Mouse (Mus musculus) kidney, postnatal 25 days (tissue): ENCODE measurements at regions not wholly inside any gene's neighbourhood (a gene's known extent, or its start where the extent isn't known, plus 50 kb on each side); places are given as distances from the start of the nearest gene placed in this dataset.

ENCODE experiments used
- DNase-seq, 2 experiments: peaks; one replicate each; pipeline ENCODE4 v3.0.0; 2021; ENCODE audit warnings: mixed read lengths in 2 of 2

DNA sequence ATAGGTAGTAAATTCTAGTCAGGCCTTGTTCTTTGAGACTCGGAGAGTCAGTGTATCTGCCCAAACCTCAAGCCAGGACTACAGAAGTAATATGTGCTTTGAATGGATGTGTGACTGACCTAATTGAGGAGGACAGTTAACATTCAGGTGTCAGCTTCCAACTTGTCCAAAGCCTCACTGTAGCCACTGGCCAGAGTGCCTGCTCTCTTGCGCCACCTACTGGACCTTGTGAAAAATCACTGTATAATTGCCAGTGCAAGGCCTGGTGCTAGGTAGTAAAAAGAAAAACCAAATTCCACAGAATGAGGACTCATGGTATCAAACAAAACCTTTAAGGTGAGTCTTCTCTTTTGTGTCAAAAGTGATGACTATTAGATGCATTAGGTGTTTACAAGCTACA lies 933.6 kb upstream of the Lrrc6 start:
- peak; percentile 53 to 67 for DNase-seq

DNA sequence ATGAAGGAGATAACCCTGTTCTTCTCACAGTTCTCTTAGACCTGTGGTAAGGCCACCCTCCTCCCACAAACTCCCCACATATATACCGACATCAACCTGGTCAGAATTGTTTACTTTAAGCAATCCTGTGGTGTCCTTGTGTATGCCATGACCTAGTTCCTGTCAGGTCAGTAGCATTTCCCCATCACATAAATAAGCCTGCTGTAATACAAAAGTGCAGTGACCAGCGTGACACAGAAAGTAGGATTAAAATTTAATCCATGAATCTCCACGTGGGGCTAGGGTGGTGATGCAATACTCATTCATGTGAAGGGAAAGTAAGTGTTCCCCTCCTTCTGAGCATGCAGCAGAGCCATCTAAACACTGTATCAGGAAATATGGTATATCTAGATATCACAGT lies 923.2 kb upstream of the Lrrc6 start:
- DNase-seq = no peak

DNA sequence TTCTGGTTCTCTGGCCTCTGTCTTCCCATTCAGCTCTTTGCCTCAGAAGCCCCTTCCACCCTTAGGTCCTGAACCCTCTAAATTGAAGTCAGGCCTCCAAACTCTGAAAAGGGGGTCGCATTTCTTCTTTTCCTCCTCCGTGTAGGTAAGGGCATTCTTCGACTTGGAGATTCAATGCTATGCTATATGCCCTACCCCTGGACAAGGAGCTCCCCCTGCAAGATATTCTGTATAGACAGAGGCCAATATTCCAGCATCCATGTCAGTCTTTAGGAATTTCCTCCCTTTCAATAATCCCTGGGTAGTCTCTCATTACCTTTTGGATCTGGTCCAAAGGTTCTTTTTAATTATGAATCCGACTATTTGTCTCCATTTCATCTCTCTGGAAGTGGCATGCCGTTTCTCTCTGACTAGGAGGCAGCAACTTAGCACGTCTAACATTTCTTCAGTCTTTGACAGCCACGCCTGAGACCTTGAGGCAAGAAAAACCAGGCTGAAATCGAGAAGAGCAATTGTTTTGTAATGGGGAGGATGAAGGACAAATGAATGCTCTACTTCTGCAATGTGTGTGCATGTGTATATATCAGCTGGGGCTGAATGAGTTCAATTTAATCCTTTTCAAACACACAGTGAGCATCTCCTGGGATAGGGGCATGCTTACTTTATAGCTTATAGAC lies 921.7 kb upstream of the Lrrc6 start:
- DNase-seq = no peak

DNA sequence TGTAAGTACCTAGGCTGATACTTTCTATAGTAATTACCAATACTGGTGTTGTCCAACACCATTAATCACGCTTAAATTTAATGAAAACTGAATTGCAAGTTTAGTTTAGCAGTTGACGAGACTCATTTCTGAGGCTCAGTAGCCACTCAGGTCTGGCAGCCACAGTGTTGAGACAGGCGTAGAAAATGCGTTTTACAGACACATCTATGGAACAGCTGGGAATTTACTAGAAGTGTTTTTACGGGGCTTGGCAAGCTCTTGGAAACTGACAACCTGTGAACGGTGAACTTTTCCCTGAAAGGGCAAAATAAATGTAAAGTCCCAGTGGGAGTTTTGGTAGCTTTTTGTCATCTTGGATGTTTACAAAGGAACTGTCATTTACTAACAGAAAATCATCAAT lies 920.1 kb upstream of the Lrrc6 start:
- DNase-seq = no peak

DNA sequence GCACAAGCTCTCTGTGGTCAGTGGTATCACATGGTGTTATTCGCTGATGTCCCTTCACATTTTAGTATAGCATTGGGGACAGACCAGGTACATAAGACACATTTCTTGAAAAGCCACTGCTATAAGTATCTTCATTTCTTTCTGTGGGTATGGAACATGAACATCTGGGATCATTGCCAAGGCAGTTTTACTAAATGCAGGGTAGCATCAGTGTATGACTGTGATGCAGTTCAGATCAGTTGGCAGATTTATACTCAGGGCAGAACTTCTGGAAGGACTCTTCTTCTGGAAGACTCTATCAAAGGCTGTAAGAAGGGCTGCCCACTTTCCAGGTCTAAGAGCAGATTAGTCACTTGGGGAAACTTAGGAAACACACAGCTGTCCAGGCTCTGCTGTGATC lies 919.0 kb upstream of the Lrrc6 start:
- DNase-seq = no peak

DNA sequence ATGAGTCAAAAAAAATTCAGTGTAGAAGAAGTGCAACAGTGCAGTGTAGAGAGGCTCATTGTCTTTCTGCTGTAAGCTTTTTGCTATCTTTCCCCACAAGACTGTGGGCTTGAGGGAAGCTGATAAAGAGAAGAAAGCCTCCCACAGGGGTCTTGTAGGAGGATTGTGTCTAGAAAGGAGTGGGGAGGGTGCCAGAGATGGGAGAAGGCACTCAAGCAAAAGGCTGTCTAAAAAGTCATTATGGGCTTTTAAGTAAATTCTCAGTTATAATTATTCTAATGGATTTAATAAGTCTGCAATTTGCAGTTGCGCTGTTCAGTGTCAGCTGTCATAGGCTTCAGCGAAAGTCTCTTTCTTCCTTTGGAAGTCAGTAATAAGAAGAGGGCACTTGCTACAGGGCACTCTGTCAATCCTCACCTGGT lies 917.0 kb upstream of the Lrrc6 start:
- DNase-seq = no peak

DNA sequence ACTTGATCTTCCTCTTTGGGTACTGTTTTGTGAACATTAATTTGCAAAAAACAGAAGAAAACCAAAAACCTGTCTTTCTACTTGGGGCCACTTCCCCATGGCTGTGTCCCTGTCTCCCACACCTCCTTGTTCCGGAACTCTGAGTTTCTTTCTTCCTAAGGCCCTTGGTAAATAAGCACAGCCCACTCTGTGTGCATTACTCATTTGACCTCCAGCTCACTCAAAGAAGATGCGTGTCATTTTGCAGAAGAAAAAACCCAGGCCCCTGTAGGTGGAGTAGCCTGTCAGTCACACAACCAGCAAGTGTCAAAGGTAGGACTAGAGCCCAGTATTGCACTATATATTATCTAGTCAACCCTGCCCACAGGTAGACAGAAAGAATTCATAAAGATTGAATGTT lies 915.1 kb upstream of the Lrrc6 start:
- no peak for DNase-seq

DNA sequence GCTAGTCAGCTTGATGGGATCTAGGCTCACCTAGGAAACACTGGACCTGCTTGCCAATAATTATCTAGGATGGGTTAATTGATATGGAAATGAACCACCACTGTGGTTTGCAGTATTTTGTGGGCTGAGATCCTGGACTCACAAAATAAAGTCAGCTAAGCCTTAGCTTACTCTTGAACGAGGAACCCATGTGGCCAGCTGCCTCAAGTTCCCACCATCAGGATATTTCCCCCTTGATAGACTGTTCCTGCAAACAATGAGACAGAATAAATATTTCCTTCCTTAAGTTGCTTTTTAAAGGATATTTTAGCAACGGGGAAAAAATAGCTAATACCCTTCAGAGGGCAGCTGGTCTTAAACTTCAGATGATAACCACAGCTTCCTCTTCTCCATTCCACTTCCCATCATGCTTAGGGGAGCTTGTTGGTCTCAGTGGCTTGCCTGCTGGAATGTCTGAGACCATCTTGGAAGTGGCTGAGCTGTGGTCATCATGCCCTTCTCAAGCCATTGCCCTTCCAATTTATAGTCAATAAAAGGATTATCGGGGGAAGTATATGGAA lies 913.7 kb upstream of the Lrrc6 start:
- DNase-seq = no peak

DNA sequence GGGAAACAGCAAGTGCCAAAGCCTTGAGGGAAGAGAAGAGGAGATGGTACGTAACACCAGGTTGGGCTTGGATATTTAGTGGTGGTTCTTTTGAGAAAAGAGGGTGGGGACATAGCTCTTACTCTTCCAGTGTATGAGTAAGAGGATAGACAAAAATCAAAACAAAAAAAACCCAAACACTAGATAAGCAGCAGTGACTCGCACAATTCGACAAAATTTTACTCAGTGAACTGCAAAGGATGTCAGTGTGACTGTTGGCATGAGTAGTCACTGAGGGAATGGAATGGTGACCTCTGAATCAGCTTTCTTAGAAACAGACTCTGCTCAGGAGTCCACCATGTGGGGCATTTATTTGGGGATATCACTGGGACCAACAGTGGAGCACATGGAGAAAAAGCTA lies 912.9 kb upstream of the Lrrc6 start:
- DNase-seq = no peak

DNA sequence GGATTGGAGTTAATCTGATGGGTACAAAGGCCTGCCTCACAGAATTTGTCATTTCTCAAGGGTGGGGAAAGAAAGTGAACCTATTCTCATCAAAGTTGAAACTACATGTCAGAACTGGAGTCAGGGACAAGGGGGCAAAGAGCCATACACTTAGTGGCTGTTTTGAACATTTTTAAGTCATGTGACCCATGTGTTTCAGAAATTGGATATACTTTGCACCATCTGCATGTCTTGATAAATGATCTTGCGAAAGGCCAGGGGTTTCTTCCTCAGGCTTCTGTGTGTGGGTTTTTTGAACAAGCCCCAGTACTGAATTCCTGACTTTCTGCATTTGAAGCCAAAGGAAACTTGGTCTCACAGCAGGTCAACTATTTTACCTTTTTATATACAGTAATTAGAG lies 911.7 kb upstream of the Lrrc6 start:
- DNase-seq = no peak

DNA sequence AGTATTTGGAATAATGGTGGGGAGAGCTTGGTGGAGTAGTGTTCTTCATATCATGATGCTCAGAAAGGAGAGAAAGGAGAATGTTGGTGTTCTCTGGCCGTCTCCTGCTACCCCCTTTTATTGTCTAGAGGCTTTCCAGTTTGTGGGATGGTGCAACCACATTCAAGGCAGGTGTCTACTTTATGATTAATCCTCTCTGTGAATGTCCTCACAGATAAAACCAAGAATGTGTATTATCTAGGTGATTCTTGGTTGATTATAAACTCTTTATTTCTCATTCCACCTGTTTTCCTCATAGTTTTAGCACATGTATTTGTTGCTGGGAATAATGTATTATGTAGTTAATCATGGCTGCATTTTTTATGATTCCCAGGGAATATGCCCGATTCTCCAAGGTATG lies 910.9 kb upstream of the Lrrc6 start:
- no peak for DNase-seq

DNA sequence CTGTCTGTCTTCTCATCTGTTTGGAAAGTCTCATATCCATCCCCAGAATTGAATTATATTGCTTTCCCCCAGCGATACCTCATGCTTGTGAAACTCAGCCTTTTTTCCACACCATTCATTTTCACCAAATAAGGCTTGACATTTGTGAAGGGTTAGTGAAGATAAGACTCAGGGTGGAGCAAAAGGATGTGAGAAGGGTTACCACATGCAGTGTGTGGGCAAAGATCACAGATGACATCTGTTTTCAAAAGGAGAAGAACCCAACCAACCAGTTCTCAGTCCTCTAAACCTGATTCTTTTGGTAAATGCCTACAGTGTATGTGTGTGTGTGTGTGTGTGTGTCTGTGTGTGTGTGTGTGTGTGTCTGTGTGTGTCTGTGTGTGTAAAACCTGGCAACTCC lies 909.3 kb upstream of the Lrrc6 start:
- DNase-seq = no peak

DNA sequence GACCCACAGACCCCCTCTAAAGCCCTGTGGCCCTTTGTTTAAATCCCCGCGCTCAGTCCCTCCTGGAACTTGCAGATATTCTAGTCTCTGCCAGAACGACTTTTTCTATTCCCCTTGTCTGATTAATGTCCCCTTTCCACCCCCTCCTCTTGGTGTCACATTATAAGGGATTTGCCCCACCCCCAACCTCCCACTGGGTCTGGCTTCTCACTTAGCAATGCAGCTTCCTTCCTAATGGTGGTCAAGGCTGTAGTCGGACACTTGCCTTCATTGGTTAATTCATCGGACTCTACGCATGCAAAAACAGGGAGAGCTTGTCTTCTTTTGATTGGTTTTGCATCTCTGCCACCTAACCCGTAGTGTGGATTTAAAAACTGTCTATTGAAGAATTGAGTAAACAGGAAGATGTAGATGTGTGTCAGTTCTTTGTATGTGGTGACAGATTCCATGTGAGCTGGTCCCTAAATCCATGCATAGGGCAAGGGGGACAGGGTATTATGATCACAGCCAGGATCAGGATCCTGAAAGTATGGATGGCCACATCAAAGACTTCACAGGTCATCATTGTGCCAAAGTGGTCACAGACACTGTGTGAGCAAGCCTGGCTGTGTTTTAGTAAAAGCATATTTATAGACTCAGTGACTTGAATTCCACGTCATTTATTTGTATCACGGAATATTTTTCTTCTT lies 908.3 kb upstream of the Lrrc6 start:
- DNase-seq = no peak

DNA sequence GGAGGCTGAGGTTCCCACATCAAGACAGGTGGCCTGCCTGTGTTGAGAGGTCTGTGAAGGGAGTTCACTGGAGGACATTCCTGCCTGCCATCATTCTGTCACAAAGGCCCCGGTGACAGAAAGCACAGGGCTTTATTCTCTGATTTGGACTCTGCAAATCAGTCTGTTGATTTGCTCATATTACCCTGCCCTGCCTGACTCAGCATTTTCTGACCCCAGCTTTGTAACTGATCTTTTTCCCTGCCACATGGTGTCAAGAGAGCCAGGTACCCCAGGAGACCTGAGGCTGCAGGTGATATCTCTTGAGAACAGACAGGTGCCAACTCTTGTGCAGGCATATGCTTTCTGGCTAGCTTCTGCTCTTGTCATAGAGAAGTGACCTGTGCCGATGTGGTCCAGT lies 906.5 kb upstream of the Lrrc6 start:
- DNase-seq = no peak

DNA sequence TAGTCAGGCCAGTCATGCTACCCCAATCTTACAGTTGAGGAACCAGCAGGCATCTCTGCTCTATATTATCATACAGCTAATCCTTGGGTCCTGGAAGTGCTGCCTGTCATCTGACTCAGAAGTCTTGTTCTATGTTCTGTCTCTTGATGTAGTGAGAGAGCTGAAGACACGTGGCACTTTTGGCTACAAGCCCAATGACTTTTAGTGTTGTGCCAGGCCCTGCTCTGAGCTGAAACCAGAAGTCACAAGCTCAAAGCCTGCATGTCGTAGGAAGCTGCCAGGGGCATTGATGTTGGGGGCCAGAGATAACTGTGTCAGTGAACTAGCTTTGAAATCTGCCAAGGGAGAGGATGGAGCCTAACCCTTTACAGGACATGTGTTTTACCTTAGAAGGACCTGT lies 904.8 kb upstream of the Lrrc6 start:
- peak; percentile 15 to 38 for DNase-seq

DNA sequence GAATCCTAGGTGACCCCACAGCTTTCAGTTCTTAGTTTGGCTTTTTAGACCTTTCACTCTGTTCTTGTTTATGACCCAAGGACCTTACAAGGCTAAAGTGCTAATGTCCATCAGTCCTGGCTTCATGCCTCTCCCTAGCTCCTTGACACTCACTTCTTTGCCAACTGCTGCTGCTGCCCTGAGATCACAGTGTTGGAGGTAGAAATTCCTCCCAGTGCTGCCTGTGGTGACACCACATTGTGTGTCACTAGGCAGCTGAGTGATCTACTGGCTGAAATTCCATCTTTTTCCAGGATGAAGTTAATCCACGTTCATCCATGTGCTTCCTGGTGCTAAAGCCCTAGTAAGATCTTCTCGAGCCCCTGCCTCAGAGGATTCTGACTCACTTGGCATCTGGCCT lies 904.3 kb upstream of the Lrrc6 start:
- DNase-seq = no peak

DNA sequence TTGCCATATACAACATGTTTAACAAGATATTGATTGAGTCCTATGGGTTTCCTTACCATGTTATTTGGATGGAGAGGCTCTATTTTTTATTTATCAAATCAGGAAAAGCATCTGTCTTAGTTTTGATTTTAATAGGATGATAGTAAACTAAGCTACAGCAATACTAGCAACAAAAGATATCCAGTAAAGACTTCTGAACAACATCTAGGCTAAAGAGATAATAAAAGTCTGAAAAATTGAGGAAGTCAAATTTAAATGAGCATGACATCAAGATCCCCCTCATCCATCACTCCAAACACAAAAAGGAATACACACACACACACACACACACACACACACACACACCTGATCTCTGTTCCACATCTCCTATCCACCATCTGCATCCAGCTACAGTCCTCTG lies 901.6 kb upstream of the Lrrc6 start:
- no peak for DNase-seq

DNA sequence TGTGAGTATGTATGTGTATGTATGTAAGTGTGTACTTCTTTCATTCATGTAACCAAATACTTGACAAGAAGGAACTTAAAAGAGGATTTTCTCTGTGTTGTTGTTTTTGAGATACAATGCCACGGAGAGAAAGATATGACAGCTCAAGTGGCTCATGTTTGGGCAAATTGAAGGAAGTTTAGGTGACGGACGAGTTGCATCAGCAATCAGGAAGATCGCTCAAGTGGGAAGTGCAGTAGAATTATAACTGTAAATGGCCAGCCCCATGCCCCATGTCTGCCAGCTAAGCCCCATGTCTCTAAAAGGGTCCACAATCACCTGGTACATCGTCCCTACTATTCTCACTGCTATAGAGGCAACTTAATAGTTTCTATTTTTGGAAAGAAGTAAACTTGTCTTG lies 896.6 kb upstream of the Lrrc6 start:
- no peak for DNase-seq

DNA sequence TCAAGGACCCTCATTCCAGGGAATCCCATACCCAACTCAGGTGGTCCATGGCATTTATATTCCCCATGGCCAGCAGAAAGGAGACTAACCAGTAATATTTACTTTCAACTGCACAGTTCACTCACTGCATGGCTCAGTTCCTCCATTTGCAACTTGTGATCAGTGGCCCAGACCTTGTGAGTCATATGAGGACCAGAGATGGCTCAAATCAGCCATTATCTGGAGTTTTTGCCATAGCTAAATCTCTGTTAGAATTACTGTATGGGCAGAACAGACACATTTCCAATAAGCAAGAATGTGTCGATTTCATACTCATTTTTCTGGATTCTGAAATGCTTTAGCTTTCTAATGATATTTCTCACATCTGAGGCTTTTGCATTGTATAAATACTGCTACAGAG lies 894.4 kb upstream of the Lrrc6 start:
- no peak for DNase-seq

DNA sequence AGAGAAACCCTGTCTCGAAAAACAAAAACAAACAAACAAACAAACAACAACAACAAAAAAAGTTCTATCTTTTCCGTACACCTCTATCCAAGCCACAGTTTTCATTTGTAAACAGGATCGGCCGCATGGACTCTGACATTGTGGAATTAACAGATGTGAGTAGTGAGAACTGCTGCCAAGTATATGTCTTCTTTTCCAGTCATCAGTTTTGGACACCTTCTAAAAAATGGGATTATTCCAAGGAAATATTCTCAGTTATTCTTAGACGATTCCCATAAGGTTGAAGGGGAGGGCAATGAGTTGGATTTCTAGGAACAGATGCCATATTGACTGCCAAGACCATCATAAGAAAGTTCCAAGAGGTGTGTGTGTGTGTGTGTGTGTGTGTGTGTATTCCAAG lies 891.2 kb upstream of the Lrrc6 start:
- no peak for DNase-seq

DNA sequence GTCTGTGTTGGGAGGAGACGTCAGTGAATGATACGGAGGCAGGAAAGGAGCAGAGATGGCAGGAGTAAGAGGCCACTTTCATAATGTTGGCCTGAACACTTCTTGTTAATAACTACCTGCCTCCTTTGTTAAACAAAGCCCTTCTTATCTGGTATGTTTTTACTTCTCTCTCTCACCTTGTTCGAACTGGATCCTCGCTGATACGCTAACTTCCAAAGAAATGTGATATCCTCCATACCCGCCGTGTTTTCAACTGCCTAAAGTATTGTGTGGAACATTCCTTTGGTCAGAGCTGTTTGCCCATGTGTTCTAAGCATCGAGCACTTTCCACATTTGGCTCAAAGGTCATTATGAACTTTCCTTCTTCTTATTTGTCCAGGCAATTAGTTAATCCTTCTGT lies 887.8 kb upstream of the Lrrc6 start:
- DNase-seq = no peak

DNA sequence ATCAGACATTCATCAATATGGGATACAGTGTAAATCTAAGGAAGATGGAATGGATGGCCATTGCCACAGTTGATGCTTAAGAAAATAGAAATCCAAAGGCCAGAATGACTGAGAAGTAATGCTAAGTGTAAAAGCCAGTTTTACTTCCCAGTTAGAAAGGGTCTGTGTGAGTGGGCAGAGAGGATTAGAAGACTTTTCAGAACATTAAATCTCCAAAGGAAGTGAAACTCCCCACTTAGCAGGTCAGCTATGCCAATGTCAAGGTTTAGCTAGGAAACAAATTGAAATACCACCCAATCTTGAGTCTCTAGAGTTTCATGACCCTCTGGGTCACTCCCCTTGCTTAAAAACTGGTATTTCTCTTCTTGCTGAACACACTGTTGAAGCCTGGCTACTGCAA lies 886.2 kb upstream of the Lrrc6 start:
- DNase-seq = no peak

DNA sequence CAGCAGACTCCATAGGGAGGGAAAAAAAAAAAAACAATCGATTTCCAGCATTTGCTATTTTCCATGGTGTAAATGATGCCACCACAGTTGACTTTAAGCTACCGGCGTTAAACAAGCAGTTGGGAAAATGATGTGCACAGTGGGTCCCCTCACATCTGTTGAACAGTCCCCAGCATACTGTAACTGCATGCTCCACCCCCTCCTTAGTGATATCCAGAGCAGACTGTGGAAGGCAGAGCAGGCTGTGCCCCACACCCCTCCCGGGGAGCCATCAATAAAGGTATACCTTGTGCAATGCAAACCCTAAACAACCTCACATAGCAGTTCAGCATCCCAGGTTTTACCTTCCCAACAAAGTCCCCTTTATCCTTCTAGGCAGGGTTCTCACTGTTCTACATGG lies 872.9 kb upstream of the Lrrc6 start:
- DNase-seq = no peak

DNA sequence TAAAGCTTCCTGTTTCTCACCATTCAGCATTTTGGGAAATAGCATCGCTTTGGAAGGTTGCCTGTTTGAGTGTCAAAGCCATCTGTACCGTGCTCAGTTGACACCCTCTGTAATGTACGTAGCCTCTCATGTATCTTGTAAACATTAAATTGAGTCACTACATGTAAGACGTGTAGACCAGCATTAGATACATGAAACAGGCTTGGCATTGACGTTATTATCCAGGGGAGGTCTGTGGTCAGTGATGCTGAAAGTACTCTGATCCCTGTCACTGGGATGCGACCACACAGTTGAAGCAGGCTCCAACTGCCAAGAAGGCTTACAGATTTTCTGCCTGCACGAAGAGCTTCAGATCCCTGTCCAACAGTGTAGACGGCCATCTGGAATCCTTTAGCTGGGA lies 872.3 kb upstream of the Lrrc6 start:
- no peak for DNase-seq
